Mouse (Mus musculus): ENCODE data around the gene Apmap. TPM values are rescaled to one million over a fixed set of nuclear protein-coding genes. Genes with fewer than 3 reads are reported as not detected.

Apmap gene
- polyA plus RNA-seq (2012; rRNA removed): 29.0 and 33.5 TPM in 2 replicates

DNA sequence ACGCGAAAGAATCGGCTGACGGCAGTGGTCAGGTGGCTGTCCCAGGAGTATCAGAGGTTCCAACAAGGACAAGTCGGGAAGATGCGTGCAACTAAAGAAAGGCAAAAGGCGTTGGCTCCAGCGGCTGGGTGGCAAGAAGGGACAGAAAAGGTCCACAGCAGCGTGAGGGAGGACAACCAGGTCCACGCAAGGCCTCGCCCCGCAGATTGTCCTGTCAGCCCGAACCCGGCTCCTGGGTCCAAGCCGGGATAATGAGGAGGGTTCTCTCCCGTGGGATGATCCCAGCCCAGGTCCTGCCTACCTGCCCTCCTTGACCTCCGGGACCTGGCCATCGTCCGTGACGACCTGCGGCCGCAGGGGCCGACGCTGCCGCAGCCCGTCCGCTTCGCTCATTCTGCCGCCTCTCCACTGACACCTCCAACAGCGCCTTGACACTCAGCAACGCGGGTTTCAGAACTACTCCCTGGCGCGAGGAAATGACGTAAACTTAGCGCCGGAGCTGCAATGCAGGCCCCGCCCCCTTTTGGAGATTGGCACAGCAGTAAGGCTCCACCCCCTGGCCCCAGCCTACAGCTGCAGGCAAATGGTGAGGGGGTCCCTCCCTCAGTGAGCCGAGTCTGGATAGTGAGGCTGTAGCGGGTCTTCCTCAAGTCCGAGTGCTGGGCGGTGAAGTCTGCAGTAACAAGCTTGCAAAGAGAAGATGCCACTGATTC, at the start of gene Apmap:
Apmap (minus strand) TSS at position 481 of the 713 bp plus-strand sequence.

DNA sequence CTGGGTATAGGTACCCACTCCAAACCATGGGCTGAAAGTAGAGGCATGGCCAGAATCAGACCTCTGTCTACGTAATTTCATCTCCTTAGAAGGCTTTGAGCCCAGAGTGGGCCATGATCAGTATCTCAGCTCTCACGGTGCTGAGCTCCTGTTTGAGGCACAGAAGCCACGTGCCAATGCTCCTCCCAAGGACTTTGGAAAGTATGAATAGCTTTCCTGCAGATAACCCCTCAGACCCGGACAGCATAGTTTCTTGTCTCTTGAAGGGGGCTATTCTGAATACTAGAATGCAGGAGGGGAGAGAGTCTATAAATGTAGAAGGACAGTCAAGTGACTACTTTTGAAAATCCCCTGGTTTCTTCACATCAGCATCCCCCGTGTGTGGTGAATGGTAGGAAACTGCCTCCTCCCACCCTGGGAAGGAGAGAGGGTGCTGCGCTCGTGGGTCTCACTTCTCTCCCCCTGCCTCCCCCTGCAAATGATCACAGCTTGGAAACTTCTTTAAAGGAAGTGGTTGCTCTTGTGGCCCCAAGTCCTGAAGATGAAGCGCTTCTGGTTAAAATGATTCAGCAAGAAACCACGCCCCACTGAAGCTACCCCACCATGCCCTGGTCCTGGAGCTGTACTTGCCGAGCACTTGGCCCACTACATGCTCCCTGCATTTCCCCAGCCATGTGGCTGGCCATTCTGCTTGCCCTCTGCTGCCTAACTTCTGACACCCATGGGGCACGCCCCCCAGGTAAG, 38.3 kb downstream of the Apmap start, which contains the start of gene Cst7:
Cst7 (plus strand) TSS at position 569 of the 744 bp plus-strand sequence.

Other genes with a start within 250 kb of the Apmap start
- gene 3300002I08Rik, start 245.8 kb downstream of the Apmap start, polyA plus RNA-seq (2012; rRNA removed): 0.28 and 0.37 TPM in 2 replicates
- gene Zfp442, start 157.1 kb downstream of the Apmap start, polyA plus RNA-seq (2012; rRNA removed): 0.22 and 0.27 TPM in 2 replicates
- gene Zfp345, start 123.5 kb downstream of the Apmap start, polyA plus RNA-seq (2012; rRNA removed): 0.02 TPM in 1 of 2 replicates, not detected in the other
- 5.6 and 5.9 TPM in 2 replicates for gene Cst7, start 38.2 kb downstream of the Apmap start, polyA plus RNA-seq (2012; rRNA removed)
- 34.9 and 37.2 TPM in 2 replicates for gene Acss1, start 59.9 kb upstream of the Apmap start, polyA plus RNA-seq (2012; rRNA removed)
- gene Vsx1, start 80.8 kb upstream of the Apmap start, polyA plus RNA-seq (2012; rRNA removed): not detected in 2 replicates
- gene Entpd6, start 140.5 kb upstream of the Apmap start, polyA plus RNA-seq (2012; rRNA removed): 7.8 and 8.0 TPM in 2 replicates
- gene Pygb, start 178.2 kb upstream of the Apmap start, polyA plus RNA-seq (2012; rRNA removed): 20.6 and 21.1 TPM in 2 replicates